Mouse (Mus musculus) spleen, adult 18-20 months (tissue): Measurements from ENCODE around the gene Epha8.

Source experiments
- DNase-seq, 2 experiments: peaks; one replicate each; pipeline ENCODE4 v3.0.0; 2022; ENCODE audit warnings: mixed read lengths in 2 of 2

Gene Epha8

GRCm38 (mm10) chr4:136956751-136957446 is at the start of gene Epha8:
Gene Epha8 (minus strand): TSS chr4:136956816.
- no peak for DNase-seq

- DNase-seq = no peak
Measured at GRCm38 (mm10) chr4:137001825-137002224, 45.2 kb upstream of the Epha8 start.

GRCm38 (mm10) chr4:137001020-137001419 is 44.4 kb upstream of the Epha8 start:
- no peak for DNase-seq

- DNase-seq = no peak
Measured at GRCm38 (mm10) chr4:136998371-136998770, 41.8 kb upstream of the Epha8 start.

GRCm38 (mm10) chr4:136997723-136998345 is 41.2 kb upstream of the Epha8 start:
- no peak for DNase-seq

GRCm38 (mm10) chr4:136996933-136997332 is 40.3 kb upstream of the Epha8 start:
- DNase-seq = no peak

- no peak for DNase-seq
Measured at GRCm38 (mm10) chr4:136995361-136995760, 38.7 kb upstream of the Epha8 start.

GRCm38 (mm10) chr4:136981993-136982695 is 25.5 kb upstream of the Epha8 start:
- no peak for DNase-seq

- DNase-seq = peak in 1 of 2 experiments; percentile 3
Measured at GRCm38 (mm10) chr4:136981347-136981746, 24.7 kb upstream of the Epha8 start.

- DNase-seq = no peak
Measured at GRCm38 (mm10) chr4:136980921-136981320, 24.3 kb upstream of the Epha8 start.

GRCm38 (mm10) chr4:136977244-136977643 is 20.6 kb upstream of the Epha8 start:
- DNase-seq = no peak

GRCm38 (mm10) chr4:136970939-136971338 is 14.3 kb upstream of the Epha8 start:
- DNase-seq = peak in 1 of 2 experiments; percentile 12

GRCm38 (mm10) chr4:136969503-136970276 is 13.1 kb upstream of the Epha8 start:
- DNase-seq = no peak

GRCm38 (mm10) chr4:136969096-136969495 is 12.5 kb upstream of the Epha8 start:
- no peak for DNase-seq

- DNase-seq = no peak
Measured at GRCm38 (mm10) chr4:136967511-136967910, 10.9 kb upstream of the Epha8 start.

GRCm38 (mm10) chr4:136966493-136967390 is 10.1 kb upstream of the Epha8 start:
- DNase-seq = no peak

- no peak for DNase-seq
Measured at GRCm38 (mm10) chr4:136964990-136965421, 8.4 kb upstream of the Epha8 start.

GRCm38 (mm10) chr4:136962447-136962846 is 5.8 kb upstream of the Epha8 start:
- DNase-seq = no peak

GRCm38 (mm10) chr4:136961642-136962285 is 5.1 kb upstream of the Epha8 start:
- no peak for DNase-seq

GRCm38 (mm10) chr4:136960581-136960980 is 4.0 kb upstream of the Epha8 start:
- no peak for DNase-seq

GRCm38 (mm10) chr4:136960068-136960467 is 3.5 kb upstream of the Epha8 start:
- DNase-seq = no peak
